Mouse (Mus musculus): Measurements from ENCODE around the gene Hist2h4.
"Not testable (repeated sequence)": the region's sequence is repeated elsewhere in the genome, so short reads cannot be mapped to it uniquely, and the experiment has no call there.

Gene Hist2h4

DNA sequence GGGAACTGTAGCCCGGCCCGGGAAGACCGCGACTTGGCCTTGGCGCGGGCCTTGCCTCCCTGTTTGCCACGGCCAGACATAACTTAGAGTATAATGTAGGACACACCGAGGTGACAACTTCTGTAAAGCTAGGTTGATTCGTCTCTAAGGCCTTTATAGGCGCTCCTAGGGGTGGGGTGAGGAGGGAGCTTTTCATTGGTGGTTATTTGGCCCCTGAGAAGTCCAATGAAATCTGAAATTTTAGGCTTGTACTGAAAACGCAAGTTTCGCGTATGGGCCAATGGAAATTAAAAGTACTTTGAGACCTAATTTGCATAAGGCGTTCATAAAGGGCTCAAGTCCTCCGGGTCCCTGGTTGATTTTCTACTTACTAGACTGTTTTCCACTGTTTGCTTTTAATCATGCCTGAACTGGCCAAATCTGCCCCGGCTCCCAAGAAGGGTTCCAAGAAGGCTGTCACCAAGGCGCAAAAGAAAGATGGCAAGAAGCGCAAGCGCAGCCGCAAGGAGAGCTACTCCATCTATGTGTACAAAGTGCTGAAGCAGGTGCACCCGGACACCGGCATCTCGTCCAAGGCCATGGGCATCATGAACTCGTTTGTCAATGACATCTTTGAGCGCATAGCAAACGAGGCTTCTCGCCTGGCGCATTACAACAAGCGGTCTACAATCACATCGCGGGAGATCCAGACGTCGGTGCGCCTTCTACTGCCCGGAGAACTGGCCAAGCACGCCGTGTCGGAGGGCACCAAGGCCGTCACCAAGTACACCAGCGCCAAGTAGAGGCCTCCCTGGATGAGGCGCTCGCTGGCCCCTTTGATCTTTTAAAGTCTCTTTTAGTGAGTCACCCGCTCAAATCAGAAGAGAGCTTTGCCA is 42.1 kb downstream of the Hist2h4 start, which contains the start of the genes Hist2h2ac and Hist2h2be:
TSS of gene Hist2h2ac (minus strand) at position 116 of the 875 bp plus-strand sequence.
TSS of gene Hist2h2be (plus strand) at position 355 of the 875 bp plus-strand sequence.
- DNase-seq: peak; percentile 84 to 95

DNA sequence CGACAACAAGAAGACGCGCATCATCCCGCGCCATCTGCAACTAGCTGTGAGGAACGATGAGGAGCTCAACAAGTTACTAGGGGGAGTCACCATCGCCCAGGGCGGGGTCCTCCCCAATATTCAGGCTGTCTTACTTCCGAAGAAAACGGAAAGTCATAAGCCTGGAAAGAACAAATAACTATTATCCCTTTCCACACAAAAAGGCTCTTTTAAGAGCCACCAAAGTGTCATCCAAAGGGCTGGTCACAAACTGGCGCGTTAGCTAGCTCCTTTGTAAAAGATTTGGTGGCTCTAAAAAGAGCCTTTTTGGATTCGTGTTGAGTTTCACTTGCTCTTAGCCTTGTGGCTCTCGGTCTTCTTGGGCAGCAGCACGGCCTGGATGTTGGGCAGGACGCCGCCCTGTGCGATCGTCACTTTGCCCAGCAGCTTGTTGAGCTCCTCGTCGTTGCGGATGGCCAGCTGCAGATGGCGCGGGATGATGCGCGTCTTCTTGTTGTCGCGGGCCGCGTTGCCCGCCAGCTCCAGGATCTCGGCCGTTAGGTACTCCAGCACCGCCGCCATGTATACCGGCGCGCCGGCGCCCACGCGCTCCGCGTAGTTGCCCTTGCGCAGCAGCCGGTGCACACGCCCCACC is 42.9 kb downstream of the Hist2h4 start:
- not testable (repeated sequence) for DNase-seq

DNA sequence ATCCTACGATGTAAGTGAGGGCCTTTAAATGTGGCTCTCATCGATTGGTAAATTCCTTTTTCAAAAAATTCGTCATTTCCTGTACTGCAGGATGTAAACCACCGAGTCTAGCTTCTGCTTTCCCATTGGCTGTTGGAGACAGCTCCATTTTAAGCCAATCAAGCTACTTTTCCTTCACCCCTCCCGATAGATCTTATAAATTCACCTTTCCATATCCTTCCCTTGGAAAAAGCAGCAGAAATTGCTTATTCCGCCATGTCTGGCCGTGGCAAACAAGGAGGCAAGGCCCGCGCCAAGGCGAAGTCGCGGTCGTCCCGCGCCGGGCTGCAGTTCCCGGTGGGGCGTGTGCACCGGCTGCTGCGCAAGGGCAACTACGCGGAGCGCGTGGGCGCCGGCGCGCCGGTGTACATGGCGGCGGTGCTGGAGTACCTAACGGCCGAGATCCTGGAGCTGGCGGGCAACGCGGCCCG is 43.4 kb downstream of the Hist2h4 start, which contains the start of the genes Bola1 and Hist2h2ab:
TSS of gene Bola1 (minus strand) at position 49 of the 470 bp plus-strand sequence.
TSS of gene Hist2h2ab (plus strand) at position 205 of the 470 bp plus-strand sequence.
- peak; percentile 75 to 89 for DNase-seq

DNA sequence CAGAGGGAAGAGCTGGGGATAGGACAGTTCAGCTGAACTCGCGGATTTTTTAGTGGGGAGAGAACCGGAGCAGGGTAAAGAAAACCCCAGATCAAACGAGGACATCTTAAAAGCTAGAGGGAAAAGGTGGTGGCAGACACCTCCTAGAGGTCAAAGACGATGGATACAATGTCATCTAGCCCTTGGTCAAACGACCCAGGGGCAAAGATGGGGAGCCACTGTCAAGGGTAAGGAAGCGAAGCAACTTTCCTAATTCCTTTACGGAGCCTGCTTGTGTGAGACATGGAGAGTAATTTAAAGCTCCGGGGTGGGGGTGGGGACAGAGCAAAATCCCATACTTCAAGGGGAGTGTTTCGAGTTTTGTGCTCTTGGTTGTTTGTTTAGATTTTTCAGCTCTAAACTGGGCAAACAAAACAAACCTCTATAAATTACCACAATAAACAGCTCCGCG is 43.9 kb downstream of the Hist2h4 start:
- DNase-seq: peak in 1 of 2 experiments; percentile 31
